Mouse (Mus musculus): ENCODE measurements around the gene Fam189a1.

The Fam189a1 gene

GRCm38 (mm10) chr7:65156514-65156911 lies at the start of gene Fam189a1:
Fam189a1 (minus strand) TSS chr7:65156570.
- DNase-seq (ENCODE audit: extremely low spot score, low read depth, low spot score), result no peak

GRCm38 (mm10) chr7:65206021-65206420 lies 49.7 kb upstream of the Fam189a1 start:
- DNase-seq (ENCODE audit: extremely low spot score, low read depth, low spot score), result no peak

- no peak for DNase-seq (ENCODE audit: extremely low spot score, low read depth, low spot score)
Measured at GRCm38 (mm10) chr7:65202719-65203118, 46.3 kb upstream of the Fam189a1 start.

- no peak for DNase-seq (ENCODE audit: extremely low spot score, low read depth, low spot score)
Measured at GRCm38 (mm10) chr7:65180694-65181093, 24.3 kb upstream of the Fam189a1 start.

- DNase-seq (ENCODE audit: extremely low spot score, low read depth, low spot score), result no peak
Measured at GRCm38 (mm10) chr7:65170762-65171161, 14.4 kb upstream of the Fam189a1 start.

- no peak for DNase-seq (ENCODE audit: extremely low spot score, low read depth, low spot score)
Measured at GRCm38 (mm10) chr7:65157031-65158025, 958 bp upstream of the Fam189a1 start.

GRCm38 (mm10) chr7:65155628-65156513 lies 499 bp downstream of the Fam189a1 start:
- DNase-seq (ENCODE audit: extremely low spot score, low read depth, low spot score), result no peak

GRCm38 (mm10) chr7:65154576-65154975 lies 1.8 kb downstream of the Fam189a1 start:
- DNase-seq (ENCODE audit: extremely low spot score, low read depth, low spot score), result no peak

- DNase-seq (ENCODE audit: extremely low spot score, low read depth, low spot score), result no peak
Measured at GRCm38 (mm10) chr7:65153846-65154245, 2.5 kb downstream of the Fam189a1 start.

- DNase-seq (ENCODE audit: extremely low spot score, low read depth, low spot score), result no peak
Measured at GRCm38 (mm10) chr7:65151526-65151925, 4.8 kb downstream of the Fam189a1 start.

GRCm38 (mm10) chr7:65149040-65149439 lies 7.3 kb downstream of the Fam189a1 start:
- no peak for DNase-seq (ENCODE audit: extremely low spot score, low read depth, low spot score)

GRCm38 (mm10) chr7:65144881-65145280 lies 11.5 kb downstream of the Fam189a1 start:
- no peak for DNase-seq (ENCODE audit: extremely low spot score, low read depth, low spot score)

- no peak for DNase-seq (ENCODE audit: extremely low spot score, low read depth, low spot score)
Measured at GRCm38 (mm10) chr7:65141907-65142698, 14.3 kb downstream of the Fam189a1 start.

GRCm38 (mm10) chr7:65140832-65141231 lies 15.5 kb downstream of the Fam189a1 start:
- DNase-seq (ENCODE audit: extremely low spot score, low read depth, low spot score), result no peak

- DNase-seq (ENCODE audit: extremely low spot score, low read depth, low spot score), result no peak
Measured at GRCm38 (mm10) chr7:65140099-65140498, 16.3 kb downstream of the Fam189a1 start.

- DNase-seq (ENCODE audit: extremely low spot score, low read depth, low spot score), result no peak
Measured at GRCm38 (mm10) chr7:65123766-65124165, 32.6 kb downstream of the Fam189a1 start.

GRCm38 (mm10) chr7:65116903-65117302 lies 39.5 kb downstream of the Fam189a1 start:
- no peak for DNase-seq (ENCODE audit: extremely low spot score, low read depth, low spot score)

- DNase-seq (ENCODE audit: extremely low spot score, low read depth, low spot score), result no peak
Measured at GRCm38 (mm10) chr7:65115366-65115765, 41.0 kb downstream of the Fam189a1 start.

GRCm38 (mm10) chr7:65111664-65112063 lies 44.7 kb downstream of the Fam189a1 start:
- DNase-seq (ENCODE audit: extremely low spot score, low read depth, low spot score), result no peak

GRCm38 (mm10) chr7:65105566-65105965 lies 50.8 kb downstream of the Fam189a1 start:
- no peak for DNase-seq (ENCODE audit: extremely low spot score, low read depth, low spot score)

- DNase-seq (ENCODE audit: extremely low spot score, low read depth, low spot score), result no peak
Measured at GRCm38 (mm10) chr7:65105097-65105467, 51.3 kb downstream of the Fam189a1 start.

All from hindlimb bud, embryonic 11.5 days (tissue).